Mouse (Mus musculus) cerebellum, postnatal 36 days (tissue): ENCODE measurements around the gene Rps6ka1.

Experiments used
- DNase-seq, 2 experiments: peaks; one replicate each; pipeline ENCODE4 v3.0.0; 2021 to 2022; ENCODE audit warnings: mixed read lengths in 2 of 2

Gene Rps6ka1

GRCm38 (mm10) chr4:133820166-133820565, 67.4 kb downstream of the Rps6ka1 start:
- DNase-seq: no peak

GRCm38 (mm10) chr4:133817356-133817755, 70.2 kb downstream of the Rps6ka1 start:
- DNase-seq: no peak

GRCm38 (mm10) chr4:133816504-133816875, 71.1 kb downstream of the Rps6ka1 start:
- DNase-seq: no peak

GRCm38 (mm10) chr4:133815635-133816503, 71.7 kb downstream of the Rps6ka1 start:
- no peak for DNase-seq

- DNase-seq: no peak
Measured at GRCm38 (mm10) chr4:133814804-133815515, 72.6 kb downstream of the Rps6ka1 start.

- DNase-seq: peak; percentile 64 to 79
Measured at GRCm38 (mm10) chr4:133813992-133814803, 73.4 kb downstream of the Rps6ka1 start.

GRCm38 (mm10) chr4:133813174-133813991, 74.2 kb downstream of the Rps6ka1 start:
- peak; percentile 92 to 93 for DNase-seq

- no peak for DNase-seq
Measured at GRCm38 (mm10) chr4:133804401-133805263, 83.0 kb downstream of the Rps6ka1 start.

- no peak for DNase-seq
Measured at GRCm38 (mm10) chr4:133800589-133800988, 87.0 kb downstream of the Rps6ka1 start.
